Mouse (Mus musculus) hindbrain, embryonic 16.5 days (tissue): ENCODE measurements at regions not wholly inside any gene's neighbourhood (a gene's known extent, or its start where the extent isn't known, plus 50 kb on each side); places are given as distances from the start of the nearest gene placed in this dataset.
A peak's percentile ranks its signal among the peaks of the same experiment; 100 is the strongest.

Source experiments
- ATAC-seq: fragments of 200-750 bp; cut with Nextera tagmentation; 2 replicates; pipeline ENCODE4 v1.8.0; 2017; ENCODE audit warnings: moderate TSS enrichment, moderate library complexity
- H3K27ac ChIP-seq: fragments of 300-500 bp; sonication (generic); 2 replicates; pipeline ENCODE4 v1.5.1; 2014; ENCODE audit warnings: low read depth, mild to moderate bottlenecking, control low read depth, low read length, moderate library complexity
- H3K27me3 ChIP-seq: fragments of 300-500 bp; sonication (generic); replicated peaks from 2 replicates; pipeline ENCODE4 v1.6.1; 2014; ENCODE audit warnings: low read length; ENCODE audit not compliant: control insufficient read depth, insufficient read depth
- H3K36me3 ChIP-seq: fragments of 300-500 bp; sonication (generic); 2 replicates; pipeline ENCODE4 v1.6.1; 2014; ENCODE audit warnings: mild to moderate bottlenecking, low read length, moderate library complexity, mixed read lengths; ENCODE audit not compliant: control insufficient read depth, insufficient read depth
- H3K4me1 ChIP-seq: fragments of 300-500 bp; sonication (generic); 2 replicates; pipeline ENCODE4 v1.6.1; 2014; ENCODE audit warnings: low read depth, low read length; ENCODE audit not compliant: control insufficient read depth, insufficient read depth
- H3K4me2 ChIP-seq: fragments of 300-500 bp; sonication (generic); 2 replicates; pipeline ENCODE4 v1.6.1; 2014; ENCODE audit warnings: mild to moderate bottlenecking, low read length, control low read depth, moderate library complexity
- H3K4me3 ChIP-seq: fragments of 300-500 bp; sonication (generic); 2 replicates; pipeline ENCODE4 v1.5.1; 2014; ENCODE audit warnings: mild to moderate bottlenecking, low read length, control low read depth, moderate library complexity
- H3K9ac ChIP-seq: fragments of 300-500 bp; sonication (generic); 2 replicates; pipeline ENCODE4 v1.6.1; 2014; ENCODE audit warnings: low read depth, mild to moderate bottlenecking, control low read depth, low read length, moderate library complexity
- H3K9me3 ChIP-seq: fragments of 300-500 bp; sonication (generic); 2 replicates; pipeline ENCODE4 v1.6.1; 2014; ENCODE audit warnings: mild to moderate bottlenecking, low read length, moderate library complexity; ENCODE audit not compliant: control insufficient read depth
- whole genome bisulfite sequencing: fragments of 180-500 bp; shearing (Covaris S2); extraction: QIAGEN DNeasy Blood & Tissue Kit; methylation state at CpG from one replicate; pipeline ENCODE4 v1.1.7; 2014; 5-methylcytosine and 5-hydroxymethylcytosine counted together

GRCm38 (mm10) chr1:57470356-57470755 is 63.5 kb upstream of the Tyw5 start:
- Histone ChIP-seq H3K27me3 (no peaks in the 10 kb centered on the region), H3K9me3 (no peaks in the 10 kb centered on the region), H3K4me3 (no peak overlapping the region), H3K4me2 (no peak overlapping the region), H3K36me3 (no peaks in the 10 kb centered on the region), H3K9ac (no peak overlapping the region), H3K4me1 (no peaks in the 10 kb centered on the region), H3K27ac (no peak overlapping the region)
- WGBS, result 83% methylated on average over 1 of the region's 1 CpGs
- no peak for ATAC-seq

GRCm38 (mm10) chr1:57472235-57472634 is 65.3 kb upstream of the Tyw5 start:
- no peak overlapping the region for H3K27ac ChIP-seq
- H3K9me3 ChIP-seq, result no peaks in the 10 kb centered on the region
- no peak for ATAC-seq
- H3K36me3 ChIP-seq, result no peaks in the 10 kb centered on the region
- no peak overlapping the region for H3K4me2 ChIP-seq
- H3K27me3 ChIP-seq, result no peaks in the 10 kb centered on the region
- no peaks in the 10 kb centered on the region for H3K4me1 ChIP-seq
- H3K4me3 ChIP-seq, result no peak overlapping the region
- H3K9ac ChIP-seq, result no peak overlapping the region
- 69% methylated on average over 1 of the region's 1 CpGs for WGBS

GRCm38 (mm10) chr1:57477725-57478124 is 70.8 kb upstream of the Tyw5 start:
- Histone ChIP-seq H3K4me3 (no peak overlapping the region), H3K9ac (no peak overlapping the region), H3K9me3 (no peaks in the 10 kb centered on the region), H3K27ac (no peak overlapping the region), H3K4me2 (no peak overlapping the region), H3K27me3 (no peaks in the 10 kb centered on the region), H3K4me1 (no peaks in the 10 kb centered on the region), H3K36me3 (no peaks in the 10 kb centered on the region)
- WGBS, result 48% methylated on average over 1 of the region's 1 CpGs
- no peak for ATAC-seq

GRCm38 (mm10) chr1:57478151-57478550 is 71.2 kb upstream of the Tyw5 start:
- H3K36me3 ChIP-seq, result no peaks in the 10 kb centered on the region
- no peak overlapping the region for H3K9ac ChIP-seq
- no peaks in the 10 kb centered on the region for H3K27me3 ChIP-seq
- WGBS, result 83% methylated on average over 2 of the region's 2 CpGs
- no peak overlapping the region for H3K4me2 ChIP-seq
- no peaks in the 10 kb centered on the region for H3K9me3 ChIP-seq
- H3K4me1 ChIP-seq, result no peaks in the 10 kb centered on the region
- H3K4me3 ChIP-seq, result no peak overlapping the region
- ATAC-seq, result no peak
- no peak overlapping the region for H3K27ac ChIP-seq

- no peaks in the 10 kb centered on the region for H3K4me1 ChIP-seq
- no peaks in the 10 kb centered on the region for H3K27me3 ChIP-seq
- H3K9ac ChIP-seq, result no peak overlapping the region
- no peak overlapping the region for H3K27ac ChIP-seq
- H3K36me3 ChIP-seq, result no peaks in the 10 kb centered on the region
- no peaks in the 10 kb centered on the region for H3K9me3 ChIP-seq
- no peak for ATAC-seq
- H3K4me2 ChIP-seq, result no peak overlapping the region
- WGBS, result 100% methylated on average over 1 of the region's 1 CpGs
- no peak overlapping the region for H3K4me3 ChIP-seq
These were observed 71.9 kb upstream of the Tyw5 start for GRCm38 (mm10) chr1:57478800-57479199.

GRCm38 (mm10) chr1:57479566-57479965 is 72.7 kb upstream of the Tyw5 start:
- ATAC-seq, result no peak
- no peaks in the 10 kb centered on the region for H3K27me3 ChIP-seq
- no peaks in the 10 kb centered on the region for H3K9me3 ChIP-seq
- H3K4me2 ChIP-seq, result no peak overlapping the region
- H3K36me3 ChIP-seq, result no peaks in the 10 kb centered on the region
- H3K4me1 ChIP-seq, result no peaks in the 10 kb centered on the region
- H3K27ac ChIP-seq, result no peak overlapping the region
- H3K9ac ChIP-seq, result no peak overlapping the region
- 71% methylated on average over 4 of the region's 4 CpGs for WGBS
- H3K4me3 ChIP-seq, result no peak overlapping the region

- H3K9ac ChIP-seq, result no peak overlapping the region
- WGBS, result 53% methylated on average over 2 of the region's 2 CpGs
- no peaks in the 10 kb centered on the region for H3K36me3 ChIP-seq
- H3K27ac ChIP-seq, result no peak overlapping the region
- no peaks in the 10 kb centered on the region for H3K9me3 ChIP-seq
- H3K4me1 ChIP-seq, result no peaks in the 10 kb centered on the region
- peak; percentile 86 for ATAC-seq
- H3K27me3 ChIP-seq, result no peaks in the 10 kb centered on the region
- H3K4me2 ChIP-seq, result no peak overlapping the region
- H3K4me3 ChIP-seq, result no peak overlapping the region
These were observed 82.3 kb upstream of the Tyw5 start for GRCm38 (mm10) chr1:57489176-57489575.

GRCm38 (mm10) chr1:57489588-57489987 is 82.7 kb upstream of the Tyw5 start:
- Histone ChIP-seq H3K9me3 (no peaks in the 10 kb centered on the region), H3K36me3 (no peaks in the 10 kb centered on the region), H3K4me3 (no peak overlapping the region), H3K9ac (no peak overlapping the region), H3K4me1 (no peaks in the 10 kb centered on the region), H3K27ac (no peak overlapping the region), H3K27me3 (no peaks in the 10 kb centered on the region), H3K4me2 (no peak overlapping the region)
- ATAC-seq, result peak; percentile 69
- WGBS, result 61% methylated on average over 6 of the region's 6 CpGs

- 56% methylated on average over 4 of the region's 4 CpGs for WGBS
- no peak overlapping the region for H3K9ac ChIP-seq
- no peak overlapping the region for H3K4me3 ChIP-seq
- H3K27ac ChIP-seq, result no peak overlapping the region
- no peak for ATAC-seq
- no peak overlapping the region for H3K4me2 ChIP-seq
- no peaks in the 10 kb centered on the region for H3K9me3 ChIP-seq
- H3K36me3 ChIP-seq, result no peaks in the 10 kb centered on the region
- H3K27me3 ChIP-seq, result no peaks in the 10 kb centered on the region
- H3K4me1 ChIP-seq, result no peaks in the 10 kb centered on the region
These were observed 83.1 kb upstream of the Tyw5 start for GRCm38 (mm10) chr1:57490021-57490420.

- Histone ChIP-seq H3K9ac (no peak overlapping the region), H3K27me3 (no peaks in the 10 kb centered on the region), H3K36me3 (no peaks in the 10 kb centered on the region), H3K4me3 (no peak overlapping the region), H3K27ac (no peak overlapping the region), H3K4me2 (no peak overlapping the region), H3K4me1 (no peaks in the 10 kb centered on the region), H3K9me3 (no peaks in the 10 kb centered on the region)
- no peak for ATAC-seq
- WGBS, result 90% methylated on average over 2 of the region's 2 CpGs
These were observed 85.8 kb upstream of the Tyw5 start for GRCm38 (mm10) chr1:57492696-57493095.
